Mouse (Mus musculus): ENCODE data around the gene Hmga2.
"Not testable (repeated sequence)": the region's sequence is repeated elsewhere in the genome, so short reads cannot be mapped to it uniquely, and the experiment has no call there.

The Hmga2 gene

GRCm38 (mm10) chr10:120389707-120390106 lies 86.6 kb downstream of the Hmga2 start:
- ChIA-PET POLR2A (interaction anchor here in 3 of 4 experiments (0.8 to 1.2 kb wide), 3 partner anchors 9 to 254 kb away, joined by 3 to 4 read pairs (median 4); no protein-coding TSS in a partner anchor), CTCF (no interaction called here)

- POLR2A ChIA-PET: interaction anchor here in 3 of 4 experiments (0.7 to 2.5 kb wide), 6 partner anchors 9 to 253 kb away, joined by 3 to 10 read pairs (median 4); no protein-coding TSS in a partner anchor
- CTCF ChIA-PET: interaction anchor here in 2 of 4 experiments (0.7 to 1.0 kb wide), 2 partner anchors 487 to 522 kb away, joined by 3 to 6 read pairs; no protein-coding TSS in a partner anchor
Measured at GRCm38 (mm10) chr10:120388966-120389365, 87.3 kb downstream of the Hmga2 start.

DNA sequence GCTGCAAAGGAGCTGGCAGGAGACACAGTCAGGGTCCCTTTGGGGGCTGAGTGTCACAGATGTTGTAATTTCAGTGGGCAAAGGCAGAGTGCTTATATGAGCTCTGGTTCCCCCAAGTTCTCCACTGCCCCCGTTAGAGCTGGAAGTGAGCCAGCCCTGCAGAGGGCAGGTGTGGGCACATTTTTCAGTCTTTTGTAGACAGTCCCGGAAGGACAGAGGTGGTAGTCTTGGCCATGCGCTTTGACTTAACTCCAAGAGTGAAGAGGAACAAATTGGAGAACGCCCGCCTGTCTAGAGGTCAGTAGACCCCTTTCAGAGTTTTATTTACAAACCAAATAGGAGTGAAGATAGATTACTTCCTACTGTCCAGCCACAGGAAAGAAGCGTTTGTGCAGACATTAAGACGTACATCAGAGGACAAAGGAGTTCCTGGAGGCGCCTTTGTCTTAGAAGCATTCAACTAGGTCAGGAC lies 87.8 kb downstream of the Hmga2 start:
- CTCF ChIA-PET: interaction anchor here in 2 of 4 experiments (0.6 to 1.1 kb wide), 6 partner anchors 17 to 521 kb away, joined by 3 to 7 read pairs (median 4); no protein-coding TSS in a partner anchor
- POLR2A ChIA-PET: interaction anchor here in 3 of 4 experiments (0.5 to 2.5 kb wide), 8 partner anchors 8 to 87 kb away, joined by 3 to 10 read pairs (median 4); no protein-coding TSS in a partner anchor

DNA sequence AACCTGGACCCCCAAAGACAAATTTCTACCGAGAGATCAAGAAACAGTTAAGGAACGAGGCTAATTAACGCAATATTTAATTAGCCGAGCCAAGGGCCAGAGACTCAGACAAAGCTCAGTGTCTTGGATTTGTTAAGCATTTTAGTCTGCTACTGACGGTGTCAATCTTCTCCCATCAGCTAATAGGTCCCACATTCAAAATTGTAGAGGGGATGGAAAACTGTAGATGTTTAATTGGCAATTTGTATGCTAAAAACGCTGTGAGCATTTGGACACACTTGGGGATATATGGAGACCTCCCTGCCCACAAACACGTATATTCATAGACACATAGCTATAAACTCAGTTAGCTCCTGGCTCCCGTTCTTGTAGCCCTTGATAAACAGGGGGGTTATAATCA lies 89.2 kb downstream of the Hmga2 start:
- ChIA-PET POLR2A (interaction anchor here in 2 of 4 experiments (0.7 to 2.5 kb wide), 5 partner anchors 11 to 86 kb away, joined by 3 to 10 read pairs (median 3); no protein-coding TSS in a partner anchor), CTCF (no interaction called here)

- CTCF ChIA-PET: interaction anchor here in 2 of 4 experiments (0.5 to 0.9 kb wide), 2 partner anchors 15 to 1256 kb away, joined by 3 read pairs; partner anchors contain the start of gene D930020B18Rik (in 1 of the 2)
- POLR2A ChIA-PET: interaction anchor here in 2 of 4 experiments (0.6 to 1.8 kb wide), 7 partner anchors 10 to 359 kb away, joined by 3 to 5 read pairs (median 3); no protein-coding TSS in a partner anchor
Measured at GRCm38 (mm10) chr10:120384797-120385600, 91.3 kb downstream of the Hmga2 start.

GRCm38 (mm10) chr10:120384040-120384439 lies 92.2 kb downstream of the Hmga2 start:
- ChIA-PET POLR2A (interaction anchor here in 1 of 4 experiments (1.1 to 1.8 kb wide), 2 partner anchors 11 to 15 kb away, joined by 3 to 5 read pairs; no protein-coding TSS in a partner anchor), CTCF (interaction anchor here in 1 of 4 experiments (0.6 kb wide), 1 partner anchor 21 kb away, joined by 3 read pairs; no protein-coding TSS in a partner anchor)

GRCm38 (mm10) chr10:120377795-120378194 lies 98.5 kb downstream of the Hmga2 start:
- ChIA-PET POLR2A (interaction anchor here in 1 of 4 experiments (0.7 to 0.9 kb wide), 3 partner anchors 11 to 203 kb away, joined by 3 to 4 read pairs (median 3); no protein-coding TSS in a partner anchor), CTCF (interaction anchor here in 1 of 4 experiments (0.7 kb wide), 2 partner anchors 146 to 489 kb away, joined by 3 read pairs; no protein-coding TSS in a partner anchor)

- POLR2A ChIA-PET: interaction anchor here in 1 of 4 experiments (0.7 to 0.9 kb wide), 3 partner anchors 12 to 204 kb away, joined by 3 to 4 read pairs (median 3); no protein-coding TSS in a partner anchor
- CTCF ChIA-PET: interaction anchor here in 2 of 4 experiments (0.5 to 0.7 kb wide), 3 partner anchors 15 to 490 kb away, joined by 3 read pairs; no protein-coding TSS in a partner anchor
Measured at GRCm38 (mm10) chr10:120377327-120377752, 98.9 kb downstream of the Hmga2 start.

- POLR2A ChIA-PET: interaction anchor here in 1 of 4 experiments (0.6 to 1.7 kb wide), 4 partner anchors 10 to 138 kb away, joined by 3 to 5 read pairs (median 4); no protein-coding TSS in a partner anchor
Measured at GRCm38 (mm10) chr10:120375438-120375837, 100.8 kb downstream of the Hmga2 start.

GRCm38 (mm10) chr10:120371215-120371614 lies 105.1 kb downstream of the Hmga2 start:
- POLR2A ChIA-PET: interaction anchor here in 1 of 4 experiments (0.8 to 1.3 kb wide), 2 partner anchors 9 to 28 kb away, joined by 4 to 6 read pairs; no protein-coding TSS in a partner anchor
- CTCF ChIA-PET: interaction anchor here in 1 of 4 experiments (1.2 kb wide), 1 partner anchor 100 kb away, joined by 3 read pairs; no protein-coding TSS in a partner anchor

More at GRCm38 (mm10) chr10:120375438-120375837, 100.8 kb downstream of the Hmga2 start:
- CTCF ChIA-PET: interaction anchor here in 1 of 4 experiments (0.5 kb wide), 1 partner anchor 58 kb away, joined by 3 read pairs; no protein-coding TSS in a partner anchor

- CTCF ChIA-PET: interaction anchor here in 3 of 4 experiments (0.6 to 0.7 kb wide), 3 partner anchors 12 to 170 kb away, joined by 4 to 5 read pairs (median 4); no protein-coding TSS in a partner anchor
- POLR2A ChIA-PET: interaction anchor here in 2 of 4 experiments (0.6 to 0.7 kb wide), 2 partner anchors 17 to 156 kb away, joined by 3 to 4 read pairs; no protein-coding TSS in a partner anchor
Measured at GRCm38 (mm10) chr10:120369187-120369805, 107.0 kb downstream of the Hmga2 start.

- ChIA-PET CTCF (interaction anchor here in 1 of 4 experiments (0.7 kb wide), 1 partner anchor 1791 kb away, joined by 4 read pairs; no protein-coding TSS in a partner anchor), POLR2A (interaction anchor here in 2 of 4 experiments (0.7 to 1.7 kb wide), 5 partner anchors 9 to 55 kb away, joined by 3 to 5 read pairs (median 3); no protein-coding TSS in a partner anchor)
Measured at GRCm38 (mm10) chr10:120366173-120366592, 110.1 kb downstream of the Hmga2 start.

DNA sequence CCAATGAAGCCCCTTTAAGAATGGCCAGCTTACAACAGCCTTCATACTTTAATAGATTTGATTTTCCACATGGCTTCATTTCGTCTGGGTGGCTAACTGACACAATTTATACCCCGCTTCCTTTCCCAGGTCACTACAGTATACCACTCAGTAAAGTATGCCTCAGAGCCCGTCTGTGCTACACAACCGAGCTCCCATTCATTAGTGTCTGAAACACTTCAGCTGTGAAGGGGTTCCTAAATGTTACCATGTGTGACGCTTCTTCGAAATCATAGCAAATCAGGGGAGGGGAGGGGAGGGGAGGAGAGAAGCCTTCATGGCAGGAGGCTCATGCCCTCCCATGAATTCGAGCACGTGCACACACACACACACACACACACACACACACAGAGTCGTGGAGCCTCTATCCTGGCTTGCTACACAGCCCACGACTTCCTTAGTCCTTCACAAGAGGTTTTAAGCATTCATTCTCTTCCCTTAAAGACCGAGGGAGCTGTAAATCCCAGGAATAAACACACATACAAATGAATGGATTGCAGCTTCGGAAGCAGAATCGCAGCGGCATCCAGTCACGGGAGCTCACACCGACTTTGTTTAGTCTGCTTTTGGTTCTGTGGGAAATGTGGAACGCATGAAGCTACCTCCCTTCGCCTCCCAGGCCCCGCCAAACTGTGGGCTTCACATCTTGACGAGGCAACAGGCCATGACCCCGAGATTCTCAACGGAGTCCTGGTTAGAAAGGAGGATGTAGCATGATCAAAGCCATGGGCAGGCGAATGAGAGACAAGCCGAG lies 110.7 kb downstream of the Hmga2 start:
- CTCF ChIA-PET: interaction anchor here in 3 of 4 experiments (0.5 to 0.7 kb wide), 3 partner anchors 18 to 1790 kb away, joined by 4 to 5 read pairs (median 4); no protein-coding TSS in a partner anchor
- POLR2A ChIA-PET: interaction anchor here in 3 of 4 experiments (0.6 to 1.7 kb wide), 8 partner anchors 9 to 392 kb away, joined by 3 to 5 read pairs (median 3); no protein-coding TSS in a partner anchor

GRCm38 (mm10) chr10:120363983-120364582 lies 112.2 kb downstream of the Hmga2 start:
- ChIA-PET POLR2A (interaction anchor here in 1 of 4 experiments (1.7 kb wide), 1 partner anchor 21 kb away, joined by 3 read pairs; no protein-coding TSS in a partner anchor), CTCF (no interaction called here)

DNA sequence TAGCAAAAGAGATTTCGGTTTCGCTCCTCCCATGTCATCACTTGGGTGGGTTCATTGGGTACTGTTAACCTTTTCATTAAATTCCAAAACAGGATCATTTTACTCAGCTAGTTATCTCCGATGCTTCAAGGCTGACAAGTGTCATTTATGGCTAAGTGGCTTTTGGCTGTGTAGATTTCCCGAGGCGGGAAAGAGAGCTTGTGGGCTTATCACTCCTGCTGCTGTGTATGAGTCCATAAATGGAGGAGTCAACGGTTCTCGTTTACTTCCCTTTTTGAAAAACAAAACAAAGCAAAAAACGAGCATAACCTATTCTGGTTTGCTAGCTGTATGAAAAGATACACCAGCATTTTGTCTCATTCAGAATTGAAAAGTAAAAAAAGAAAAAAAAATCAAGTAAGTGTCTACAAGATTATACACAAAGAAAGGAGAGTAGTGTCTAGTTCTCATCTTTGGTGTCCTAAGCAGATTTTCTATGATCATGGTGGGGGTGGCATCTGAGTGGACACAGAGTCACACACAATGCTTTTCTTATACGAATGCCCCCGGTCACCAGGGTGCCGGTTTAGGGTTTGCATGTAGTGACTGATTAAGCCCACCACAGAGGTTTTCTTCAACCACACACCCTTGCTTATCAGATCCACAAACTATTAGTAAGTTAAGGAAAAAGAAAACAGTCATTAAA lies 112.8 kb downstream of the Hmga2 start:
- POLR2A ChIA-PET, CTCF ChIA-PET: not testable (repeated sequence)
